Comparison of ENCODE assay signal across 16 mouse cellular contexts in the genomic region with DNA sequence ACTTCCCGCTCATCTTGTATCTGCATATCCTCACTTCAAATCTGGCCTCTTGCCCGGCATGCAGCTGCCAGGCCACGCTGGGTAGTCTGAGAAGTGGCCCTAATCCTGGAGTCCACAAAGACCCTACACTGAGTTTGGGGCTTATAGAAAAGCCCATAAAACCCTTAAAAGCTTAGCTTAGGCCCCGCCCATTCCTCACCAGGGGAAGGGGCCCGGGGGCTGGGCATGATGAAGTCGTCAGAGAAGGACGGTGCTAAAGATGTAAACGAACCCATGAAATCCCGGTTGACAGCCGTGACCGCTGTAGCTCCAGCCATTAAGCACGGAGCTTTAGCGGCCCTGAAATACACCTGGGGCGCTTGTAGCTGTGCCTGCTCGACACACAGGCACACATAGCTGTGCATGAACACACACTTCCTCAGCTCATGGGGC. TPM values are rescaled to one million over a fixed set of nuclear protein-coding genes. Genes with fewer than 3 reads are reported as not detected.
DNase-seq lines count a peak whose midpoint lies in the region; ATAC-seq and TF ChIP-seq lines count a peak whose summit lies in the region.
"Had no signal": no experiment of that assay in that cellular context is flagged by ENCODE, and none has a peak within 500 bp of the region (broad histone marks: within the 10 kb centered on the region; RNA-seq: fewer than 3 reads in every experiment).

No protein-coding gene starts in this region.

- no peak overlapping the region for H3K9ac ChIP-seq in forebrain, embryonic 12.5 days
- no peak overlapping the region for H3K9ac ChIP-seq in neural tube, embryonic 13.5 days
- no peak overlapping the region for H3K9ac ChIP-seq in neural tube, embryonic 15.5 days (replicated peaks)
- 0 out of 2 replicates have a peak overlapping the region, but pooled peaks have one; percentile 20 for H3K9ac ChIP-seq in limb, embryonic 15.5 days
- H3K9ac ChIP-seq: heart, embryonic 13.5 days; liver, postnatal 0 days had no signal

- peaks cover 98% of the 10 kb centered on the region for H3K27me3 ChIP-seq in forebrain, embryonic 10.5 days (ENCODE audit: poor library complexity, severe bottlenecking)
- peaks cover 59% of the 10 kb centered on the region for H3K27me3 ChIP-seq in forebrain, embryonic 12.5 days
- H3K27me3 ChIP-seq in neural tube, embryonic 13.5 days, result peaks cover 18% of the 10 kb centered on the region
- peaks cover 15% of the 10 kb centered on the region; the same call in 1 of the 2 replicates for H3K27me3 ChIP-seq in neural tube, embryonic 15.5 days (replicated peaks)
- H3K27me3 ChIP-seq in limb, embryonic 15.5 days, result peaks cover 73% of the 10 kb centered on the region
- no peaks in the 10 kb centered on the region; the same call in 1 of the 2 replicates for H3K27me3 ChIP-seq in thymus, adult 2 months (ENCODE audit: control insufficient read depth, insufficient read depth, low read length)

- peaks cover 97% of the 10 kb centered on the region for H3K4me1 ChIP-seq in forebrain, embryonic 10.5 days
- H3K4me1 ChIP-seq in forebrain, embryonic 12.5 days, result peaks cover 79% of the 10 kb centered on the region
- H3K4me1 ChIP-seq in neural tube, embryonic 13.5 days (replicated peaks), result peaks cover 86% of the 10 kb centered on the region
- peaks cover 51% of the 10 kb centered on the region for H3K4me1 ChIP-seq in neural tube, embryonic 15.5 days
- H3K4me1 ChIP-seq in limb, embryonic 15.5 days, result peaks cover 33% of the 10 kb centered on the region
- no peaks in the 10 kb centered on the region for H3K4me1 ChIP-seq in thymus, adult 2 months (replicated peaks; ENCODE audit: control insufficient read depth, insufficient read depth, low read length)

- TF ChIP-seq POLR2A in thymus, adult 2 months (IDR thresholded peaks at IDR 0.05; ENCODE audit: control insufficient read depth, extremely low read depth, insufficient read depth, low read length, poor library complexity), result no peak

- no peak for TF ChIP-seq CTCF in thymus, adult 2 months (IDR thresholded peaks at IDR 0.05; ENCODE audit: borderline replicate concordance, control insufficient read depth, extremely low read depth, insufficient read depth, low read length, poor library complexity)

- intact Hi-C loops in left cerebral cortex, postnatal 25 days (cut with DNase I), result no loop called here

- H3K36me3 ChIP-seq in forebrain, embryonic 10.5 days (replicated peaks), result no peaks in the 10 kb centered on the region
- H3K36me3 ChIP-seq in forebrain, embryonic 12.5 days (replicated peaks), result no peaks in the 10 kb centered on the region
- no peaks in the 10 kb centered on the region for H3K36me3 ChIP-seq in neural tube, embryonic 13.5 days
- H3K36me3 ChIP-seq in neural tube, embryonic 15.5 days, result no peaks in the 10 kb centered on the region
- H3K36me3 ChIP-seq in limb, embryonic 15.5 days, result no peaks in the 10 kb centered on the region
- no peaks in the 10 kb centered on the region for H3K36me3 ChIP-seq in thymus, adult 2 months (ENCODE audit: control insufficient read depth, insufficient read depth, low read length)
- H3K36me3 ChIP-seq: heart, embryonic 13.5 days had no signal

- no peak overlapping the region; the same call in 1 of the 2 replicates for H3K4me3 ChIP-seq in forebrain, embryonic 10.5 days
- no peak overlapping the region for H3K4me3 ChIP-seq in forebrain, embryonic 12.5 days (replicated peaks)
- H3K4me3 ChIP-seq in neural tube, embryonic 13.5 days, result no peak overlapping the region
- H3K4me3 ChIP-seq in neural tube, embryonic 15.5 days (replicated peaks), result no peak overlapping the region
- H3K4me3 ChIP-seq in limb, embryonic 15.5 days, result no peak overlapping the region
- H3K4me3 ChIP-seq in thymus, adult 2 months (ENCODE audit: control insufficient read depth, insufficient read depth, low read length), result no peak overlapping the region
- H3K4me3 ChIP-seq: heart, embryonic 13.5 days; myocyte had no signal

- 17% methylated on average over 15 of the region's 15 CpGs for WGBS in forebrain, embryonic 10.5 days
- 15% methylated on average over 15 of the region's 15 CpGs for WGBS in forebrain, embryonic 12.5 days
- WGBS in neural tube, embryonic 13.5 days, result 10% methylated on average over 15 of the region's 15 CpGs
- WGBS in neural tube, embryonic 15.5 days, result 14% methylated on average over 15 of the region's 15 CpGs
- WGBS in limb, embryonic 15.5 days, result 13% methylated on average over 15 of the region's 15 CpGs
- 42% methylated on average over 15 of the region's 15 CpGs for WGBS in thymus, adult 2 months

- no peaks in the 10 kb centered on the region for H3K9me3 ChIP-seq in forebrain, embryonic 10.5 days
- no peaks in the 10 kb centered on the region for H3K9me3 ChIP-seq in forebrain, embryonic 12.5 days
- H3K9me3 ChIP-seq in neural tube, embryonic 13.5 days, result no peaks in the 10 kb centered on the region
- no peaks in the 10 kb centered on the region for H3K9me3 ChIP-seq in neural tube, embryonic 15.5 days (replicated peaks)
- no peaks in the 10 kb centered on the region for H3K9me3 ChIP-seq in limb, embryonic 15.5 days
- H3K9me3 ChIP-seq: heart, embryonic 13.5 days had no signal

- 0 out of 2 replicates have a peak overlapping the region, but pooled peaks have one; percentile 58 for H3K27ac ChIP-seq in forebrain, embryonic 10.5 days
- no peak overlapping the region for H3K27ac ChIP-seq in forebrain, embryonic 12.5 days
- H3K27ac ChIP-seq in neural tube, embryonic 13.5 days (replicated peaks), result no peak overlapping the region
- no peak overlapping the region for H3K27ac ChIP-seq in neural tube, embryonic 15.5 days (replicated peaks)
- H3K27ac ChIP-seq in limb, embryonic 15.5 days, result no peak overlapping the region
- H3K27ac ChIP-seq in thymus, adult 2 months (ENCODE audit: control insufficient read depth, insufficient read depth, low read length), result no peak overlapping the region
- H3K27ac ChIP-seq: heart, embryonic 13.5 days had no signal

- no peak for DNase-seq in forebrain, embryonic 10.5 days (ENCODE audit: extremely low spot score, low spot score)
- peak; percentile 87 for DNase-seq in retina, postnatal 1 day
- no peak for DNase-seq in left cerebral cortex, postnatal 25 days (ENCODE audit: low spot score in 2 of 2)
- DNase-seq in thymus, adult 2 months, result no peak
- DNase-seq: cerebellum, adult 9-11 months; gastrocnemius, postnatal 10 days; kidney, postnatal 36 days; liver, postnatal 0 days; spleen, adult 18-20 months had no signal

- H3K4me2 ChIP-seq in forebrain, embryonic 12.5 days, result no peak overlapping the region
- no peak overlapping the region for H3K4me2 ChIP-seq in neural tube, embryonic 13.5 days
- H3K4me2 ChIP-seq in neural tube, embryonic 15.5 days, result no peak overlapping the region
- H3K4me2 ChIP-seq in limb, embryonic 15.5 days, result no peak overlapping the region
- H3K4me2 ChIP-seq: heart, embryonic 13.5 days had no signal

- ATAC-seq in forebrain, embryonic 12.5 days (ENCODE audit: low FRiP score), result no peak
- ATAC-seq in neural tube, embryonic 13.5 days (ENCODE audit: low read depth), result 0 out of 2 replicates have a peak, but pooled peaks have one; percentile 7
- ATAC-seq in neural tube, embryonic 15.5 days (ENCODE audit: low FRiP score), result no peak
- no peak; the same call in 1 of the 2 replicates for ATAC-seq in limb, embryonic 15.5 days (ENCODE audit: insufficient number of reproducible peaks, low FRiP score, low TSS enrichment, low read depth)
- ATAC-seq: inflammation-experienced regulatory T-cells, adult 6 months; liver, postnatal 0 days had no signal

RNA-seq across cellular contexts. Expression of a gene that starts 8.4 kb away (rescaled TPM):
- 0.46 and 0.60 TPM in 2 replicates for polyA plus RNA-seq in forebrain, embryonic 10.5 days (2016; fragmentation: Nextera tagmentation; extraction: Ambion mirVana)
- 1.3 and 1.8 TPM in 2 replicates for polyA plus RNA-seq in forebrain, embryonic 12.5 days (2016; fragmentation: Nextera tagmentation; extraction: Ambion mirVana)
- polyA plus RNA-seq in neural tube, embryonic 13.5 days (2015; fragmentation: Nextera tagmentation; extraction: Ambion mirVana), result 8.0 and 9.1 TPM in 2 replicates
- polyA plus RNA-seq in neural tube, embryonic 15.5 days (2015; fragmentation: Nextera tagmentation; extraction: Ambion mirVana), result 9.6 and 13.9 TPM in 2 replicates
- polyA plus RNA-seq in limb, embryonic 15.5 days (2015; fragmentation: Nextera tagmentation; extraction: Ambion mirVana), result 2.2 and 2.5 TPM in 2 replicates
- total RNA-seq in left cerebral cortex, postnatal 25 days (2021), result 1 to 10 TPM; 3.9 to 6.5 TPM
- polyA plus RNA-seq in thymus, adult 2 months (2012; rRNA removed), result 0.24 and 0.38 TPM in 2 replicates
- polyA plus RNA-seq: myocyte had no signal
